Mouse (Mus musculus): ENCODE results near the gene Gm28269. TPM values are rescaled to one million over a fixed set of nuclear protein-coding genes. Genes with fewer than 3 reads are reported as not detected.

Gm28269 gene
- not detected for polyA plus RNA-seq (2014; fragmentation: Illumina TruSeq; extraction: RNeasy Lipid Tissue Mini Kit (QIAGEN cat#74804); ENCODE audit: low read depth, low replicate concordance)

DNA sequence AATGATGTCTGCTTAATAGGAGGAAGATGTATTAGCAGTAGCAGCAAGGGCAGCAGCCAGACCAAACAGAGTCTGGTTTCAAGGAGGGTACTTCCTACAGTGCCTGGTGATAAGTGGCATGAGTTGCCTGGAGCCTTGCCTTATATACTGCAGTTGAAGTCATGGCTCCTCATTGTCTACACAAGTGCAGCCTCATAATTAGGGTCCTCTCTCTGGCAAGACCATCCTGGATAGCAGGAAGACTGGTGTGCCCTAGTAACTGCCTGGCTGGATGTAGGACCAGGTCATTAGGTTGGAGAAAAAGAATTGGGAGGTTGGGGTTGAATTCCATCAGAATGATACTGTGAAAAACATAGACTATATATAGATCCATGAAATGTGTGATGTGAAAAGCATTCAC is at the start of gene Gm28269:
TSS of gene Gm28269 (minus strand) at position 101 of the 400 bp plus-strand sequence.

DNA sequence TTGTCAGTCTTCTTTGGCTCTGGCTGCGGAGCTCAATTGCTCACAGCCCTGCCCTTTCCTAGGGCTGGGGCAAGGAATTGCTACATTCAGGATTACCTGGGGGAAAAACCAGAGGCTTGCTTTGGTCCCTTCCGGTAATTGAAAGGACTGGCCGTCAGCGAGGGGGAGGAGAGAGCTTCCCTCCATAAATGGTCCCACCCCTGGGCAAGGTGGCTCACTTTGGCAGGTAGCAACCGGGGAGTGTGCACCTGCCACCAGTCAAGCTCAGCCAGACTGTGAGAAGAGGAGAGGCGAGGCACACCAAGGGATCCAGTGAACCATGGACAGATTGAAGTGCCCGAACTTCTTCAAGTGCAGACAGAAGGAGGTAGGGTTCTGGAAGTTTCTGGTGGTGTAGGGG is 30.1 kb downstream of the Gm28269 start, which contains the start of gene Slc6a14:
TSS of gene Slc6a14 (plus strand) at position 68 of the 400 bp plus-strand sequence.

Other genes starting within 250 kb of the Gm28269 start
- 1.7 TPM for gene Slc6a14, start 30.2 kb downstream of the Gm28269 start, polyA plus RNA-seq (2014; fragmentation: Illumina TruSeq; extraction: RNeasy Lipid Tissue Mini Kit (QIAGEN cat#74804); ENCODE audit: low read depth, low replicate concordance)

All from kidney, adult 10 weeks (tissue).